Mouse (Mus musculus): ENCODE data around the gene Ndufv1.
"Not testable (repeated sequence)": the region's sequence is repeated elsewhere in the genome, so short reads cannot be mapped to it uniquely, and the experiment has no call there.

Ndufv1 gene

GRCm38 (mm10) chr19:3974608-3975007 is 38.0 kb downstream of the Ndufv1 start:
- DNase-seq (ENCODE audit: low read depth): not testable (repeated sequence)

GRCm38 (mm10) chr19:3972229-3972628 is 40.4 kb downstream of the Ndufv1 start, which contains the start of gene Aldh3b2:
Gene Aldh3b2 (plus strand): TSS chr19:3972328.
- no peak for DNase-seq (ENCODE audit: low read depth)

- DNase-seq (ENCODE audit: low read depth): no peak
Observed at GRCm38 (mm10) chr19:3967258-3967657, 45.3 kb downstream of the Ndufv1 start.

GRCm38 (mm10) chr19:3966330-3967075 is 46.1 kb downstream of the Ndufv1 start:
- no peak for DNase-seq (ENCODE audit: low read depth)

GRCm38 (mm10) chr19:3964030-3964429 is 48.6 kb downstream of the Ndufv1 start:
- DNase-seq (ENCODE audit: low read depth): no peak

GRCm38 (mm10) chr19:3962469-3962868 is 50.1 kb downstream of the Ndufv1 start:
- DNase-seq (ENCODE audit: low read depth): no peak

GRCm38 (mm10) chr19:3961805-3962204 is 50.8 kb downstream of the Ndufv1 start:
- not testable (repeated sequence) for DNase-seq (ENCODE audit: low read depth)

GRCm38 (mm10) chr19:3960211-3960610 is 52.4 kb downstream of the Ndufv1 start:
- DNase-seq (ENCODE audit: low read depth): no peak

- no peak for DNase-seq (ENCODE audit: low read depth)
Observed at GRCm38 (mm10) chr19:3959030-3959429, 53.6 kb downstream of the Ndufv1 start.

- DNase-seq (ENCODE audit: low read depth): no peak
Observed at GRCm38 (mm10) chr19:3958470-3958869, 54.1 kb downstream of the Ndufv1 start, which contains the start of gene Aldh3b3. Gene Aldh3b3 (plus strand): TSS chr19:3958645.

All from c-Kit-positive CD71-negative TER-119-negative erythroid progenitor cells, embryonic 14.5 days (primary cell).